Mouse (Mus musculus): Measurements from ENCODE around the gene Man2b1.

Man2b1 gene

DNA sequence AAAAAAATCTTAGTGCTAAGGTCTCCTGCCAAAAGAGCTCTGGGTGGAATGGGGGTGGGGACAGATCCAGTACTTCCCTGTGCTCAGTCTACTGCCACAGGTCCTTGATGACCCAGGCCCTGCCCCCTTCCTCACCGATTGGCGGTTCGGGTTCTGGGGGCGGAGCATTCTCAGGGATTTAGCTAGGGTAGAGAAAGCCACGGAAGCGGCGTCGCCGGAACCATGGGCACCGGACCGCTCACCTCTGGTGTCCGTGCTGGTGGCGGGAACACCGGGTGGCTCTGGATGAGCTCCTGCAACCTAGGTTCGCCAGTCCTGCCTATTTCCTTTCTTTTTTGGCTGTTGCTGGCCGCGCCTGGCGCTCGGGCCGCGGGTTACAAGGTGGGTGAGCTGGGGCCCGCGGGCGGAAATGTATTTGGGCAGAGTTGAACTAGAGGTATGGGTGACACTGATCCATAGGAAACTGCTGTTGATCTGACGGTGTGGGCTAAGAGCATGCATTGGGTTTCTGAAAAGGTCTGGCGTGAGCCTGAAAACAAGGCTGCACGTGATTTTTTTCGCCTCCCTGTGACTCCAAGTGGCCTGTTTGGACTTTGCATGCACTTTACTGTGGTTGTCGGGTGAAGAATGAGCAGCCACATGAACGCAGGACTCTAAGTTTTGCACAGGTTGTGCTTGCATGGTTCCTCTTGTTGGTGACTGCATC is at the start of gene Man2b1:
TSS of gene Man2b1 (plus strand) at position 163 of the 706 bp plus-strand sequence.
- DNase-seq (ENCODE audit: low read depth, low spot score) = peak; percentile 85

DNA sequence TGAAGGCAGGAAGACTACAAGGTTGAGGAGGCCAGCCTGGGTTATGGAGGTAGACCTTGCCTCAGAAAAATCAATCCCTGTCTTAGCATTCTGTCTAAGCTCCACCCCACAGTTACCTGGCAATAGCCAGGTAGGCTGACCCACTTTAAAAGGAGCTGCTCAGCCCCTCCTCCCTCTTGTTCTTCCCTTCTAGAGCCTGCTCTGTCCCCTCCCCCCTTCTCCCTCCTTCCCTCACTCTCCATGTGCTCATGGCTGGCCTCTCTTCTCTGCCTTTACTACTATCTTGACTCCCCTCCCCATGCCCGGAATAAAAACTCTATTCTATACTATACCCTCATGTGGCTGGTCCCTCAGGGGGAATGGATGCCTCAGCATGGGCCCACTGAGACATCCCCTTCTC is 49.2 kb upstream of the Man2b1 start:
- no peak for DNase-seq (ENCODE audit: low read depth, low spot score)

DNA sequence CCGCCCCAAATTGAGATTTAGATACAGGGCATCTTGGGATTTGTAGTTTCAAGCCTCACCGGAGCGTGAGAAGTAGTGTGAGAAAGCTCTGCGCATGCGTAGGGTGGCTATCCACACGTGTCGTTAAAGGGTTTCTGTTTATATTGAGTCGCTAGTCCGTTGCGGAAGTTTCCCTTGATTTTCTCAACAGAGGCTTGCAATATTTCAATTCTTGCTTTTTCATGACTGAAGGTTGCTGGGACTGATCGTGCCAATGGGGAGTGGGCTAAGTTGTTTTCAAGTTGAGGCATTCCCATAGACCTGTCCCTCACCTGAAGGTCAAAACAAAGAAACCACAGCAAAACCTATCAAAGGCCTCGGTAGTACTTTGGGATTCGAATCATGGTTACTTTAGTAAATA is 48.3 kb upstream of the Man2b1 start:
- peak; percentile 80 for DNase-seq (ENCODE audit: low read depth, low spot score)

DNA sequence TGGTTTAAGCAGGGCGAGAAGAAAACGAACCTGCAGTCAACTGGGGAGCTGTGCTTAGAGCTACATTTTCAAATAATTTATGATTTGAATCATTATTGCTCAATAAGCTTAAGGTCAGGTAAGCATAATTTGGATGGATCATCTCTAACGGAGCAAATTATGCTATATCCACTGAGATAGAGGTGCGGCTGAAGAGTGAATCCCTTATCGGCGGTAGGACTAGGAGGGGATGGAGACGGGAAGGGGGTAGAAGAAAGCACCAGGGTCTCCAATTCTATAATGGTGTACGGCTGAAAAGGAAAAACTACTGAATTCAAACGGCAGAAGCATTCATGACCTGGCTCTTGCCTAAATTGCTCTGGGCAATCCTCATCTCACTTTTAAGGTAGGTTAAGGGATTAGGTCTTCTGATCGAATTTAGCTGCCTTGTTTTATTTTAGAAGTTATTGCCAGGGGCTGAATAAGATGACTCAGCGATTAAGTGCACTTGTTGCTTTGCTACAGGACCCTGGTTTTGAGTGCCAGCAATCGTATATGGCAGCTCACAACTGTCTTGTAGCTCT is 47.8 kb upstream of the Man2b1 start:
- DNase-seq (ENCODE audit: low read depth, low spot score) = no peak

DNA sequence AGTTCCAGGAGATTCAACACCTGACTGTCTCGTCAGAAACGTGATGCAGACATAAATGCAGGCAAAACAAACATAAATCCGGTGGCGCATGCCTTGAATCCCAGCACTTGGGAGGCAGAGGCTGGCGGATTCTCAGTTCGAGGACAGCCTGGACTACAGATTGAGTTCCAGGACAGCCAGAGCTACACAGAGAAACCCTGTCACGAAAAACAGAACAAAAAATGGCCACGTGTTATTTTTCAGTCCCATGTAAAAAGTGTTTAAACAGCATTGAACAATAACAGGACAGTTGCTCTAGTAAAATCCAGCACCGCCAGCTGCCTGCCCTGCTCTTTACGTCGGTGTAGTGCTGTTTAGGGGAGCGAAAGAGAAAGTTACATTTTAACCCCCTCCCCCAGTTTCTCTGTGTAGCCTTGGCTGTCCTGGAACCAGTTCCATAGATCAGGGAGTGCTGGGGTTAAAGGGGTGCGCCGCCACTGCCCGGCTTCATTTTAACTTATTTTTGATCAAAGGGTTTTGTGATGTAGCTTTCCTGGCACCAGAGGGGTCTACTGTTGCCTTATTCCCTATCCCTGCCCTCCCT is 47.3 kb upstream of the Man2b1 start:
- no peak for DNase-seq (ENCODE audit: low read depth, low spot score)

DNA sequence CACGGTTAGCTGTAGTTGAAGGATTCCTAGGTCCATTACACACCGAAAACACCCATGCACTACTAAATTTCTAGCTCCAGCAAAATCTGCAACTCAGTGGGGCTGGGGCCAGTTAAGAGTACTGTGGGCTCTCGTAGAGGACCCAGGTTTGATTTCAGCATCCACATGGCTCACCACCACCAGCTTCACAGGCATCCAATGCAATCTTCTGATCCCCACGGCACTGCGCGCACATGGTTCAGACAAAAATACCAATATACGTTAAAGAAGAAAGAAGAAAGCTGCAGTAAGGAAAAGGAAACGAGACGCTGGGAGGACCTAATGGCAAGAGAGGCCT is 46.7 kb upstream of the Man2b1 start:
- DNase-seq (ENCODE audit: low read depth, low spot score) = no peak

DNA sequence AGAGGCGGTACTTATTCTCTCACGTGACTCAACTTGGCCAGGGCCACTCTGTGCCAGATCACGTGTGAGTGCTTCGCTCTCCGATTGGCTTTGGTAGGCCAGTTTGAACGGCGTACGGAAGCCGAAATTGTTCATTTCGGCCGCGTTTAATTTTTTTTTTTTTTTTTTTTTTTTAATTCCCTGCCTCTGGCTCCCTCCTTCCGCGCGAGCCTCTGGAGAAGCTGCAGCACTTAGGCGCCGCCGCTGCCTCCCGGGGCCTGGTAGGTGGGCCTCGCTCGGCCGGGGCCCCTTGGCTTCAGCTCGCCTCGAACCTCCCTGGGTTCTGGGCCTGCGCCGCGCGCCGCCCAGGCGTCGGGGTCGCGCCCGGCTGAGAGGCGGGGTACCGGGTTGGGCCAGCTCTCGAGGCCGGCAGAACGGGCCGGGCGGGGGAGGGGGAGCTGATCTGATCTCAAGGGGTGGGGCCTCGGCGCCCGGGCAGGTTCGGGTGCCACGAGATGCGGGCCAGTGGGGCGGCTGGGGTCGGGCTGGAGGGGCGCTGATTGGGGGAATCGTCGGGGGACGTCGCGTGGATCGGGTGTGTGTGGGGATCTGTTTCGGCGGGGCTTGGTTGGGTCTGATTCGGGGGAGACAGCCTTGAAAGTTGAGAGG is 46.2 kb upstream of the Man2b1 start, which contains the start of gene Tnpo2:
TSS of gene Tnpo2 (plus strand) at position 198 of the 648 bp plus-strand sequence.
- peak; percentile 99 for DNase-seq (ENCODE audit: low read depth, low spot score)

DNA sequence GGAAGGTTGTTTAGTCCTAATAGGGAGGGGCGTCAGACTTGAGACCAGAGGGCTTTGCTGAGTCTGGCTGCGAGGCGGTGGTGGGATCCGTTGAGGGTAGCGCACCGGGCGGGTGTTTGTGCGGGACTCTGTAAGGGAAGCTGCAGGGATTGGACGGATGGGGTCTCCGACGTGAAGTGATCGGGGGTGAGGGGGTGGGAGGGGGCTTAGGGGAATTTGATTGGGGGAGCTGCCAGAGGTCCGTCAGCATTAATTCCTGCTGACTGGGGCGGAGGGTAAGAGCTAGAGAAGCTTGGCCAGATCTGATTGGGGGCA is 45.7 kb upstream of the Man2b1 start:
- no peak for DNase-seq (ENCODE audit: low read depth, low spot score)

DNA sequence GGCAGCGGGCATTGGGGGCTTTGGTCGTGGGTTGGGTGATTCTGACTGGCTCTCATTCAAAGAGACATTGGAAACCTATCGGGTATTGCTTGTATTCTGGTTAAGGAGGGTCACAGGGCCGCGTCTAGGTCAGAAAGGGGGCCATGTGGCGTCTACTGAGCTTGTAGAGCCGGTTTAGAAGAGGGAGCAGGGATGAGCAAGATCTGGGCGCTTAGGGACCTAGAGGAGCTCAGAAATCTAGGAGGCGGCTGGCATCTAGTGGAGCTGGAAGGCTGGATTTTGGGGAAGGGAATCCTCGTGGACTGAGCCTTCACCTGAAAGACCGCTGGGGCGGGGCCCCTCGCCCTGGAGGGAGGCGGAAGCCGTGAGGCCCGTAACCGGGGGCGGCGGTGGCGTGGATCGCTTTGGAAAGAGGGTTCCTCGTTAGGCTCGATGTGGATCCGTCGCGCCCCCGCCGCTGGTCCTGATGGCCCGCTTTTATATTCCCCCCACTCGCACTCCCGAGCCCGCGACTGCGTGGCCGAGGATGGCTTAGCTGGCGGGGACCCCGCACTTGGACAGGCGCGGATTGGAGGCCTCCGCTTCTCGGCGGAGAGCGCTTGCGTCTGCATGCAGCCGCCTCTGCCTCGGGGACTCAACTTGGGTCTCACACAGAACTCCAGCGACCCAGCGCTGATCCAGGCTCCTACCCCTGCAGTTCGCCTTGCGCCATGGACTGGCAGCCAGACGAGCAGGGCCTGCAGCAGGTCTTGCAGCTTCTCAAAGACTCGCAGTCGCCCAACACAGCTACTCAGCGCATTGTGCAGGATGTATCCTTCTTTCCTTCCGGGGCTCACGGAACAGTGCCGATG is 45.2 kb upstream of the Man2b1 start:
- no peak for DNase-seq (ENCODE audit: low read depth, low spot score)

DNA sequence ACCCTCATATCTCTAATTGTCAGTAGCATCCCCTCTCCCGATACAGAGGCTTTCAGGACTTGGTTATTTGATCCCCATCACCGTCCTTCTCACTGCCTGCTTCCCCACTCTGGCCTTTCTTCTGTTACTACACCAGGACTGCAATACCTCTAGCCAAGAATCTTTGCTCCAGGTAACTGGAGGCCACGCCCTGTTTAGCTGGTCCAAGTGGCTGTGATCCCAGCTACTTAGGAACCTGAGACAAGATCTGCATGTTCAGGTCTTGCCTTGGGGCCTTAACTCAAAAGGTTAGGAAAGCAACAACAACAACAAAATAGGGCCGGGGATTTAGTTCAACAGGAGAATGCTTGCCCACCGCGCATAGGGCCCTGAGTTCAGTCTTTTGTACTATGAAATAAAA is 39.5 kb upstream of the Man2b1 start:
- no peak for DNase-seq (ENCODE audit: low read depth, low spot score)

DNA sequence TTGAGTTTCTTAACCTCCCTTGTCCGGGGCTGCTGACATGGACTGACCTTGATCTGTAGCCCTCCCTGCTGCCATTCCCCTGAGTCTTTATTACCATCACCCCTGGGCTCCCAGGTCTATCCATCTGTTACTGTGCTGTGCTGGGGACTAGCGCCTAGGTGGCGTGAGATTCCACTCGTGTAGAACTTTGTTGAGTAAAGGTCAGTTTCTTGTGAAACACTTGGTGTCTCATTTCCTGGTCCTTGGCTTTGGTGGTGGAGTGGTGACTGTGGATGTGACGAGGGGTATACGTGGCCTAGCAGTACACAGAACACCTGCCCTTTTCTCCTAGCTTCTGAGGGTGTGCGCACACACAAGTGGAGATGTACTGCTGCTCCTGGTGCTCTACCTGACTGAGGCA is 25.7 kb upstream of the Man2b1 start:
- DNase-seq (ENCODE audit: low read depth, low spot score) = no peak

DNA sequence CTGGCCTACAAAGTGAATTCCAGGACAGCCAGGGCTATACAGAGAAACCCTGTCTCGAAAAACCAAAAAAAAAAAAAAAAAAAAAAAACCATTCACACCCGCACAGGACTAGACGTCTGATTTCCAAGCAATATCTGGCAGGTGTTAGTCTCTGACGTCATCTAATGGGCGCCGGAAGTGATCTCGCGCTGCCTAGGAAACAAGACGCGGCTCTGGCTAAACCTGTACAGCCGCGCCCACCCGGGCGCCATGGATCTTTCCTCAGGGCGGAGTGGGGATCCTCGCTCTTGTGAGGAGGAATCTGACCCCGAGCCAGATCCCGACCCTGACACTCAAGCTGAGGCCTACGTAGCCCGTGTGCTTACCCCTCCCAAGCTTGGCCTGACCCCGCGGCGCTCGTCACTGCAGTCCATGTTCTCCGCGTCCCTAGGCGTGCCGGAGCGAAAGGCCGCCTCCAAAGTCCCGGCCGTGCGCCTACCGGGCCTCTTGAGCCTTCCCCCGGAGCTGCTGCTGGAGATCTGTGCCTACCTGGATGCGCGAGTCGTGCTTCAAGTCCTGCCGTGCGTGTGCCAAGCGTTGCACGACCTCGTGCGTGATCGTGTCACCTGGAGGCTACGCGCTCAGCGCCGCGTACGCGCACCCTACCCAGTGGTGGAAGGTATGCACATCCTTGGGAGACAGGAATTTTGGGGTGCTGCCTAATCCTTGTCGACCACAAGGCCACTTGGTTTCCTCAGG is 23.0 kb upstream of the Man2b1 start, which contains the start of gene Fbxw9:
TSS of gene Fbxw9 (plus strand) at position 177 of the 738 bp plus-strand sequence.
- DNase-seq (ENCODE audit: low read depth, low spot score) = peak; percentile 93

DNA sequence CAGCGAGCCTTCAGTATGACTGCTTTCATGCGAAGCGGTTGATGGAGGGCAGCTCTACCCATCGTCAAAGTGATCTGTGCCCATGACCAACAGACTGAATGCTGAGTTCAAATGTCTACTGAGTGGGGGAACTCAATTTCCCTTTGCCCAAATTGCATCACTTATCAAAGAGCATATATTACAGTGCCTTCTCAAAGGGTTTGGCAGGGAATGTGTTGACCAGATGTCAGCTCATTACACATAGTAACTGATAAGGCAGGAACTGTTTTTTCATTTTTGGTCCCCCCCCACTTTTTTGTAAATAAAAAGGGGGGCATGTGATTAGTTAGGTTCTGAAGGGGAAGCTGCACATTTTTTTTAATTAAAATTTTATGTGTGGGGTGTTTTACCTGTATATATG is 20.5 kb upstream of the Man2b1 start:
- no peak for DNase-seq (ENCODE audit: low read depth, low spot score)

DNA sequence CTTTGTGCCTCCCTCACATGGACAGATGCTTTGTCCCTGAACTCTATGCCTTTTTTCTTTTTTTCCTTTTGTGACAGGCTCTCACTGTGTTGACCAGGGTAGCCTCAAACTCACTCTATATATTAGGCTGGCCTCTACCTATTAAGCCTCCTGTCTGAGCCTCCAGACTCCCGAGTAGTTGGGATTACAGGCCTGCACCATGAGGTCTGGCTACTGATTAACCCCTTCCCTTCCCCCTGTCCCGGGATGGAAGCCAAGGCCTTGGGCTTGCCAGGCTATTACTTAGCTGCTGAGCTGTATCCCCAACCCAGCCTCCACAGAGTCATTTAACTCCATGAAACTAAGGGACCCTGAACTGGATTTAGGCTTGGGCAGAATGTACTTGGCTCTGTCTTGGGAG is 17.9 kb upstream of the Man2b1 start:
- DNase-seq (ENCODE audit: low read depth, low spot score) = no peak

DNA sequence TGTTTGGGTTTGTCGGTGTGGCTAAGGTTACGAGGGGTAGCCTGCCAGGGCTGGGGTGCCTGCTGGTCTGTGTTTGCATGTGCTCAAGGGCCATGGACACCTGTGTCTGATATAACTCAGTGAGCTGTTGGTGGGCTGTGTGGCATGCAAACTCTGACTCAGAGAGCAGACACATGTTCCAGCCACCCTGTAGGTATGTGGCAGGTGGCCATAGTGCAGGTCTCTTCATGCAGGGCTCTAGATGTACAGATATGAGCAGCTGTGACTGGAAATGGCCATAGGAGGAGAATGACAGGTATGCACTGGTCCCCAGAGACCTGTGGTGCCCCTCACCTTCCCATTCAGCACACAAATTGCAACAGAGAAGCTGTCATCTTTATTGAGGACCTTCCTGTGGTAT is 15.9 kb upstream of the Man2b1 start:
- no peak for DNase-seq (ENCODE audit: low read depth, low spot score)

DNA sequence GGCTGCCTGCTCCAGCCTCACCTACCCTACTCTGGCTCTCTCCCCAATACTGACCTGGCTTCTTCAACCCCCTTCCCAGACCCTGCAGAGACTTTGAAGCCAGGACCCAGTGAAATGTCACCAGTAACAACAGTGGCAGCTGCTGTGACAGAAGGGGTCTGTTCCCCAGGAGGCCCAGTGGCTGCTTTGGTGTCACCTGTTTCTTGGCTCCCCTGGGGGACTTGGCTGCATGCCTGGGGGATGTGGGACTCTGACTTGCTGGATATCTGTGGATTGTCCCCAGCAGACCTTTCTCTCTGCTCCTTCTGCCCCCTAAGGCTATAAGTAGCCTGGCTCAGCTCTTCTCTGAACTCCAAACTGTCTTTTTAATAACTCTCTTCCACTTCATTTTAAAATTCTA is 15.1 kb upstream of the Man2b1 start, which contains the start of gene Gm5741:
TSS of gene Gm5741 (minus strand) at position 1 of the 400 bp plus-strand sequence.
- no peak for DNase-seq (ENCODE audit: low read depth, low spot score)

DNA sequence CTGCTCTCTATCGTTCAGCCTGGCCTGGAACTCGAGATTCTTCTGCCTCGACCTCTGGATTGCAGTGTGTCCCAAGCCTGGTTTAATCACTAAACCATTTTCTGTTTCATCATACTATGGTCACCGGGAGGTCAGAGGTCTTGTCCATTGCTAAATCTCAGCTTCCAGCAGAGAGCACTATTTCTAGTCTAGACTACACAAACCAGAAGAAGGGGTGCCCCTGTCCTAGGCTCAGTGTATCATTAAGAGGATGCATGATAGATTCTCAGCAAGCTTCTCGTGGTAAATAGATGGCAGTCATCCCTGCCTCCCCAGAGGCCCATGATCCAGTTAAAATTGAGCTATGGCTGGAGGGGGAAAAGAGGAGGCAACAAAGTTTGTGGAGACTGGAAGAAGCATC is 12.0 kb upstream of the Man2b1 start:
- DNase-seq (ENCODE audit: low read depth, low spot score) = no peak

DNA sequence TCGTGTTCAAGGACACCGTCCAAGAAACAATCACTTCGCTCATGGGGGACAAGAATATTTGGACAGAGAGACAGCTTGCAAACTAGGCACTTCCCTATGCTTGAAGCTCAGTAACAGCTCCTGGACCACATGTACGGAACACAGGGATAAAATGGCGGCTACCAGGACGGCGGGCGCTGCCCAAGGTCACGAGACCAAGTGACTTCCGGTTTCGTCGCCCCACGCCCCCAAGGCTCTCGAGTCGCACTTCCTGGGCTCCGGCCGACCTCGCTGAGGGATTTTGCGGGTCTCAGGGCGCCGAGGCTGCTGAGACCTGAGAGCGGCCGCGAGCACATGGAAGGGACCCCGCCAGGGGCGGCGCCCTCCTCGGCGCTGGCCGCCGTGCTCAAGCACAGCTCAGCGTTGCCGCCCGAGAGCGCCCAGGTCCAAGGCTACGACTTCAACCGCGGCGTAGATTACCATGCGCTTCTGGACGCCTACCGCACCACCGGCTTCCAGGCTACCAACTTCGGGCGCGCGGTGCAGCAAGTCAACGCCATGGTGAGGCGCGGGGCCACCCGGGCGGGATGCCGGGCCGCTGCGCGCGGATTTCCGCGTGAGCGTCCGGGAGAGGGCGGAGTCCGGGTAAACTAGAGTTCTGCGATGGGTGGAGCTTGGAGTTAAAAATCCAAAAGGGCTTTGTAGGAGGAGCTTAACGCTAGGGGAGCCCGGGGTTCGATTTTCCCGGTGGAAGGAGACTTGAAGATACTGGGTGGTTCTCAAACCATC is 11.4 kb upstream of the Man2b1 start, which contains the start of gene Dhps:
TSS of gene Dhps (plus strand) at position 244 of the 768 bp plus-strand sequence.
- DNase-seq (ENCODE audit: low read depth, low spot score) = peak; percentile 88

DNA sequence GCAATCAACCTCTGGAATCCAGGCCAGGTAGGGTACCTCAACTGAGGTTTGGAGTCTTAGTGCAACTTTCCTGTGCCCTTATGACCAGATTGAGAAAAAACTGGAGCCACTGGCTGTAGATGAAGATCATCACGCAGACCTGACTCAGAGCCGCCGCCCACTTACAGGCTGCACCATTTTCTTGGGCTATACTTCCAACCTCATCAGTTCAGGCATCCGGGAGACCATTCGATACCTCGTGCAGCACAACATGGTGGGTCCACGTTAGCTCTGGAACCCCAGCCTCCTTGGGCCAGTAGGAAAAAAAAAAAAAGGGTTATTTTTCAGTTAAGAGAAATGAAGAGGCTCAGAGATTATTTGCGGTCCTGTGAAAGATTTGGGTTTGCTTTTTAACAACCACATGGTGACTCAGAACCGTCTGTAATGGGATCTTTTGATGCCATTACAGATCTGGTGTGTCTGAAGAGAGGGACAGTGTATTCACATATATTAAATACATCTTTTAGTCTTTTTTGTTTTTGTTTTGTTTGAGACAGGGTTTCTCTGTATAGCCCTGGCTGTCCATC is 10.6 kb upstream of the Man2b1 start:
- DNase-seq (ENCODE audit: low read depth, low spot score) = no peak

DNA sequence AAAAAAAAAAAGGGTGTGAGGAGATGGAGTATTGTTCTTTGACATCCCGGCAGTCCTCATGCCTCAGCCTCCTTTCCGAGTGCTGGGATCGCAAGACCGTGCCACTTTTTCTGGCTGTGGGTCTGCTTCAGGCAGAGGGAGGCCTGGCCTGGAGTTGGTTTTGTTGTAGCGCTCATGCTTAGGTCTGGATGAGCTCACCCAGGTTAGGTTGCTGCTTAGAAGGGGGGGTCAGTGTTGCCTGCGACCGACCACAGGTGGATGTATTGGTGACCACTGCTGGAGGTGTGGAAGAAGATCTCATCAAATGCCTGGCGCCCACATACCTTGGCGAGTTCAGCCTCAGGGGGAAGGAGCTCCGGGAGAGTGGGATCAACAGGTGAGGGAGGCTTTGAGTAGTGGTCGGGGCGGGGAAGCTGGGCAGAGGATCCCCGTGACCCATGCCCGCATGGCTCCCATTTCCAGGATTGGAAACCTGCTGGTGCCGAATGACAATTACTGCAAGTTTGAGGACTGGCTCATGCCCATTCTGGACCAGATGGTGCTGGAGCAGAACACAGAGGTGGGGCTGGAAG is 9.9 kb upstream of the Man2b1 start:
- no peak for DNase-seq (ENCODE audit: low read depth, low spot score)
